Mouse (Mus musculus): ENCODE results near the gene Ocel1. TPM values are rescaled to one million over a fixed set of nuclear protein-coding genes. Genes with fewer than 3 reads are reported as not detected.

Ocel1 gene
- polyA plus RNA-seq, 1 experiment from 2014 or later, result 20.5 TPM

GRCm38 (mm10) chr8:71351117-71351516, 20.0 kb upstream of the Ocel1 start:
- no peak for ATAC-seq
- Histone ChIP-seq H3K4me3 (ENCODE audit: low read depth, low read length) (no peak overlapping the region), H3K4me2 (replicated peaks; ENCODE audit: low read depth) (no peak overlapping the region), H3K36me3 (ENCODE audit: control insufficient read depth, insufficient read depth) (peaks cover 93% of the 10 kb centered on the region), H3K9me3 (ENCODE audit: control insufficient read depth) (no peaks in the 10 kb centered on the region), H3K4me1 (replicated peaks; ENCODE audit: control insufficient read depth, insufficient read depth, low read length) (no peaks in the 10 kb centered on the region), H3K9ac (ENCODE audit: low read depth, low read length) (no peak overlapping the region), H3K27me3 (replicated peaks; ENCODE audit: control insufficient read depth, insufficient read depth, low read length) (no peaks in the 10 kb centered on the region), H3K27ac (ENCODE audit: low read depth, low read length) (no peak overlapping the region)
- WGBS, result 57% methylated on average over 3 of the region's 3 CpGs
- TF ChIP-seq CTCF (IDR thresholded peaks at IDR 0.05; ENCODE audit: low read depth), result no peak

GRCm38 (mm10) chr8:71351520-71351919, 19.6 kb upstream of the Ocel1 start:
- Histone ChIP-seq H3K9me3 (ENCODE audit: control insufficient read depth) (no peaks in the 10 kb centered on the region), H3K4me2 (replicated peaks; ENCODE audit: low read depth) (no peak overlapping the region), H3K36me3 (ENCODE audit: control insufficient read depth, insufficient read depth) (peaks cover 93% of the 10 kb centered on the region), H3K27me3 (replicated peaks; ENCODE audit: control insufficient read depth, insufficient read depth, low read length) (no peaks in the 10 kb centered on the region), H3K4me1 (replicated peaks; ENCODE audit: control insufficient read depth, insufficient read depth, low read length) (no peaks in the 10 kb centered on the region), H3K27ac (ENCODE audit: low read depth, low read length) (no peak overlapping the region), H3K9ac (ENCODE audit: low read depth, low read length) (no peak overlapping the region), H3K4me3 (ENCODE audit: low read depth, low read length) (no peak overlapping the region)
- no peak for ATAC-seq
- 100% methylated on average over 1 of the region's 1 CpGs for WGBS
- no peak for TF ChIP-seq CTCF (IDR thresholded peaks at IDR 0.05; ENCODE audit: low read depth)

GRCm38 (mm10) chr8:71358026-71358425, 13.1 kb upstream of the Ocel1 start:
- H3K4me2 ChIP-seq (replicated peaks; ENCODE audit: low read depth), result no peak overlapping the region
- H3K9me3 ChIP-seq (ENCODE audit: control insufficient read depth), result no peaks in the 10 kb centered on the region
- H3K27ac ChIP-seq (ENCODE audit: low read depth, low read length), result no peak overlapping the region
- no peak overlapping the region for H3K4me3 ChIP-seq (ENCODE audit: low read depth, low read length)
- ATAC-seq, result no peak
- no peaks in the 10 kb centered on the region for H3K27me3 ChIP-seq (replicated peaks; ENCODE audit: control insufficient read depth, insufficient read depth, low read length)
- no peaks in the 10 kb centered on the region for H3K4me1 ChIP-seq (replicated peaks; ENCODE audit: control insufficient read depth, insufficient read depth, low read length)
- TF ChIP-seq CTCF (IDR thresholded peaks at IDR 0.05; ENCODE audit: low read depth), result peak; percentile 27
- H3K36me3 ChIP-seq (ENCODE audit: control insufficient read depth, insufficient read depth), result peaks cover 74% of the 10 kb centered on the region
- H3K9ac ChIP-seq (ENCODE audit: low read depth, low read length), result no peak overlapping the region
- WGBS, result 78% methylated on average over 3 of the region's 3 CpGs

- WGBS, result under 1% methylated on average over 56 of the region's 56 CpGs
Observed at GRCm38 (mm10) chr8:71366771-71367528, 4.1 kb upstream of the Ocel1 start, which contains the start of gene Use1. TSS of gene Use1 (plus strand) at chr8:71366848.

GRCm38 (mm10) chr8:71367529-71368176, 3.4 kb upstream of the Ocel1 start:
- Histone ChIP-seq H3K9ac (ENCODE audit: low read depth, low read length) (peak overlapping the region; percentile 41), H3K27ac (ENCODE audit: low read depth, low read length) (peak overlapping the region; percentile 77), H3K4me3 (ENCODE audit: low read depth, low read length) (peak overlapping the region; percentile 53), H3K27me3 (replicated peaks; ENCODE audit: control insufficient read depth, insufficient read depth, low read length) (no peaks in the 10 kb centered on the region), H3K36me3 (ENCODE audit: control insufficient read depth, insufficient read depth) (peaks cover 15% of the 10 kb centered on the region; the same call in 1 of the 2 replicates), H3K9me3 (ENCODE audit: control insufficient read depth) (no peaks in the 10 kb centered on the region), H3K4me1 (replicated peaks; ENCODE audit: control insufficient read depth, insufficient read depth, low read length) (no peaks in the 10 kb centered on the region), H3K4me2 (replicated peaks; ENCODE audit: low read depth) (peak overlapping the region; percentile 92)
- no peak for TF ChIP-seq CTCF (IDR thresholded peaks at IDR 0.05; ENCODE audit: low read depth)
- 38% methylated on average over 17 of the region's 17 CpGs for WGBS
- ATAC-seq, result no peak

More at GRCm38 (mm10) chr8:71366771-71367528, 4.1 kb upstream of the Ocel1 start, which contains the start of gene Use1:
- no peaks in the 10 kb centered on the region for H3K4me1 ChIP-seq (replicated peaks; ENCODE audit: control insufficient read depth, insufficient read depth, low read length)
- H3K4me2 ChIP-seq (replicated peaks; ENCODE audit: low read depth), result peak within 1 kb of the TSS; percentile 92
- H3K27ac ChIP-seq (ENCODE audit: low read depth, low read length), result peak within 1 kb of the TSS; percentile 77
- no peaks in the 10 kb centered on the region for H3K27me3 ChIP-seq (replicated peaks; ENCODE audit: control insufficient read depth, insufficient read depth, low read length)
- peaks cover 11% of the 10 kb centered on the region; the same call in 1 of the 2 replicates for H3K36me3 ChIP-seq (ENCODE audit: control insufficient read depth, insufficient read depth)
- peak within 1 kb of the TSS; percentile 41 for H3K9ac ChIP-seq (ENCODE audit: low read depth, low read length)
- peak within 1 kb of the TSS; percentile 53 for H3K4me3 ChIP-seq (ENCODE audit: low read depth, low read length)
- ATAC-seq, result peak; percentile 63
- 0 out of 2 replicates have a peak, but pooled peaks have one; percentile 1 for TF ChIP-seq CTCF (IDR thresholded peaks at IDR 0.05; ENCODE audit: low read depth)
- no peaks in the 10 kb centered on the region for H3K9me3 ChIP-seq (ENCODE audit: control insufficient read depth)

GRCm38 (mm10) chr8:71368366-71368765, 2.7 kb upstream of the Ocel1 start:
- TF ChIP-seq CTCF (IDR thresholded peaks at IDR 0.05; ENCODE audit: low read depth), result no peak
- Histone ChIP-seq H3K27me3 (replicated peaks; ENCODE audit: control insufficient read depth, insufficient read depth, low read length) (no peaks in the 10 kb centered on the region), H3K36me3 (ENCODE audit: control insufficient read depth, insufficient read depth) (peaks cover 21% of the 10 kb centered on the region; the same call in 1 of the 2 replicates), H3K4me2 (replicated peaks; ENCODE audit: low read depth) (no peak overlapping the region), H3K4me1 (replicated peaks; ENCODE audit: control insufficient read depth, insufficient read depth, low read length) (no peaks in the 10 kb centered on the region), H3K9me3 (ENCODE audit: control insufficient read depth) (no peaks in the 10 kb centered on the region), H3K4me3 (ENCODE audit: low read depth, low read length) (no peak overlapping the region), H3K27ac (ENCODE audit: low read depth, low read length) (no peak overlapping the region), H3K9ac (ENCODE audit: low read depth, low read length) (no peak overlapping the region)
- ATAC-seq, result no peak
